Mouse (Mus musculus) adrenal gland, adult (tissue): ENCODE data around the gene Irf9.

ENCODE experiments used
- DNase-seq, 2 experiments: peaks; one replicate each; pipeline ENCODE4 v3.0.0; 2022 to 2023; ENCODE audit warnings: low spot score in 1 of 2; ENCODE audit not compliant: inconsistent age in 2 of 2

The Irf9 gene

GRCm38 (mm10) chr14:55603271-55603632 lies at the start of gene Irf9:
TSS of gene Irf9 (plus strand) at chr14:55603571.
- no peak for DNase-seq

GRCm38 (mm10) chr14:55554635-55555034 lies 48.7 kb upstream of the Irf9 start:
- DNase-seq = no peak

- no peak for DNase-seq
Observed at GRCm38 (mm10) chr14:55555788-55556187, 47.6 kb upstream of the Irf9 start.

- peak; percentile 77 to 93 for DNase-seq
Observed at GRCm38 (mm10) chr14:55557003-55557402, 46.4 kb upstream of the Irf9 start.

DNA sequence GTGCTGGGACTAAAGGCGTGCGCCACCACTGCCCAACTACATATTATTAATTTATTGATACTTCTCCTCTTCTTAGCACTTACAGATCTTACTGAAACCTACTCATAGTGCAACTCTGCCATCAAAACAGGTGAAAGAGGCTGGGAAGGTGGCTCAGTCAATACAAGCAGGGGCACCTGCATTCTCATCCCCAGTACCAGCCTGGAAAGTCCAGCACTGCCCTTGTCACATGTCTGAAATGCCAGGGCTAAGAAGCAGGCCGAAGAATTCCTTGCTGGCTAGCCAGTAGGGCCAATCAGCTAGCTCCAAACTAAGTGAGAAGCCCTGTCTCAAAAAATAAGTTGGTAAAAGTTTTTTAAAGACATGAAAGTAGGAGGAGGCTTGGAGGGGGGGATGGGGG lies 45.8 kb upstream of the Irf9 start:
- DNase-seq = peak in 1 of 2 experiments; percentile 39

DNA sequence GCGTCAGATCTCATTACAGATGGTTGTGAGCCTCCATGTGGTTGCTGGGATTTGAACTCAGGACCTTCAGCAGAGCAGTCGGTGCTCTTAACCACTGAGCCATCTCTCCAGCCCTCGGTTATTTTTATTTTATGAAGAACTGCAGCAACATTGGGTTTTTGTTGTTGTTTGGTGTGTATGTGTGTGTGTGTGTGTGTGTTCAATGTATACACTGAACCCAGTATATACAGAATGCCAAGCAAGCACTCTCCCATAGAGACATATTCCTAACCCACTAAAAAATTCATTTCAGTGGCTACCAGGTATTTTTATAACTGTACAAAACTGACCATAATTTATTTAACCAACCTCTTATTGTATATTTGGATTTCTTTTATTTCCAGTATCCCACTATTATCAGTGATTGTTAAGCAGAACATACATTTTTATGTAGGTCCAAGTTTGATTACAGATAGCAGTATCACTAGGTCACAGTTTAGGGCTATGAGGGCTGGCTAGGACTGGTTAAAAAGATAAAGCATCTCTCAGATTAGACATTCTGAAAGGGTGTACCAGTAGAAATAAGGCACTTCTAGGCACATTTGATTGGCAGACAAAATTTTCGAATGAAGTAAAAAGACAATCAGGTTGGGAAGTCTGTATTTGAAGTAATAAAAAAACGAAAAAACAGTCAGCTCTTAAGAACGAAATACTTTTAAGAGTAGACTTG lies 44.5 kb upstream of the Irf9 start:
- DNase-seq = peak in 1 of 2 experiments; percentile 46

DNA sequence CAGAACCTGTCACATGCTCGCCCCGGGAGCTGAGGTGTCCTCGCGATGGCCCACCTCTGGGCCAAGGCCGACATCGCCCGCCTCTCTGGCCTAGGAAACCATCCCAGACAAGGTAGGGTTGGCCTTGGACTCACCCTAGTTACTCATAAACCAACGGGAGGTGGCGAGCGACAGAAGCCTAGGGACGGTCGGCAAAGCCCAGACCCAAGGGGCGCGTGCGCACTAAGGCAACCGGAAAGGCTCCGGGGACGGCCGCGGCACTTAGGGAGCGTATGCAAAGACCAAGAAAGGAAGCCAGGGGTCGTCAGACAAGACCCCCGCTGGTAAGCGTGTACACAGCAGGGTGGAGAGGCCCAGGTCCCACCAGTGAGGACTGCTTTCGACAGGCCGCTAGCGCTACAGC lies 43.6 kb upstream of the Irf9 start, which contains the start of gene Dcaf11:
TSS of gene Dcaf11 (plus strand) at position 208 of the 403 bp plus-strand sequence.
- DNase-seq = peak; percentile 95 to 97

DNA sequence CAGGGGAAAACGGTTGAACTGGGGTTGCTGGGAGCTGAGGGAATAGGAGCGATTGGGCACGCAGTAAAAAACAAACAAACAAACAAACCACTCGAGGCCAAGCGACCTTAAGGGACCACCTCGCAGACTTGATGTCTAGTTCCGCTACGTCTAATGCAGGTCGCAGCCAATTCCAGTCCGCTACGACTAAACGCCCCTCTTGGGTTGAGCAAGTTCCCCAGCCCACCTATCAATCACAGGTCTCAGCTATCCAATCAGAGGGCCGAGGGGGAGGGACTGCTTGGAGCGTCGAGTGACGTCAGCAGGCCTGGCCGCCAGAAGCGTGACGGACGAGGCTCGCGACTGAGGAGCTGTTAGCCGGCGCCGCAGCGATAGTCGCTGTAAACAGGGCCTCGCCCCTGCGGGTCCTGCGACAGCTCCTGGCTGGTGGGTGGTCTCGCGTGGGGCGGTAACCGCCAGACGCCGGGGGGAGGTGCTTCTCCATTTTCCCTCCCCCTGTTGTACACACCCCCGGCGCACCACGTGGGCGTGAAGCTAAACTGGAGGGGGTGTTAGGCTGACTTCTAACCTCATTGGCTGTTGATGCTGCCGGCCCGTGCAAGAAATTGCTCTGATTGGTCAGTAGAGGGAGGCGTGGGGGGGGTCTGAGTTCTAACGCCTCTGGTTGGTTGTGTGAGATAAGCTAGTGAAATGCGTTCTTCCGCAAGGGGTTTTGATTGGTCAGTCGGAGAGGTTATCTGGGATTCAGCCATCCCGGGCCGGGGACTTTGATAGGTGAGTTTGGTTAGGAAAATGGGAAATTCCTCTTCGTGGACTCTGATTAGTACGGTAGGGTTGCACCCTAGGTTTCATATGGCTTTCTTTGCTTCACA lies 42.9 kb upstream of the Irf9 start, which contains the start of gene A730061H03Rik:
TSS of gene A730061H03Rik (minus strand) at position 205 of the 872 bp plus-strand sequence.
- peak; percentile 99 to 100 for DNase-seq

DNA sequence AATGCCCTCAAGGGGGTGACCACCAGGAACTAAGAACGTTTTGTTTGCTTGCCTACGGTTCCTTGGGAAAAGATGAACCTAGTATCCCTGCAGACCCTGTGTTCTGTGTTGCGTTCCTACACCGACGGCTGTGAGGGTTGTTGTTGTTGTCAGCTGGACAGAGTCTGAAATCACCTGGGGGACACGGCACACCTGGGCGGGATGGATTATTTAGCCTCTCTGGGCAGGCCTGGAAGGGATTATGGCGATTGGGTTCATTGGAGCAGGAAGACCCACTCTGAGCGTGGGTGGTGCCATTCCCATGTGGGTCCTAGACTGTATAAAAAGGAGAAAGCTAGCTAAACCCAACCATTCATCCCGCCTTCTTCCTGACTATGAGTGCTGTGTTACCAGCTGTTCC lies 41.5 kb upstream of the Irf9 start:
- peak; percentile 42 to 49 for DNase-seq

DNA sequence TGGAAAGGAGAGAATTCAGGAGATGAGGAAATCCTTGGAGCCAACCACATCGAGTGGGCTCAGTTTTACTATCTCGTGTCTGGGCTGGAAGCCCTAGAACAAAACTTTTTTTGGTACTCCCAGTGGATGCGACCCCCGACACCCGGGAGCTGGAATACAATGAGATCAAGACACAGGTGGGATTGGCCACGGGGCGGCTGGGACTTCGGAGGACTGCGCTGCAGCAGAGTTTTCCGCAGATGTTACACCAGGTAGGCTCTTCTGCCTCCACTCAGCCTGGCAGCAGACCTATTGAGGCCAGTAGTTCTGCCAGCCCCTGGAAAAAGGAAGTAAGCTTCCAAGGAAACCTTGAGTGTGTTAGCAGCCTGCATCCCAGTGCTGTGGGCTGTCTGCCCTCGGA lies 40.1 kb upstream of the Irf9 start:
- peak in 1 of 2 experiments; percentile 16 for DNase-seq

DNA sequence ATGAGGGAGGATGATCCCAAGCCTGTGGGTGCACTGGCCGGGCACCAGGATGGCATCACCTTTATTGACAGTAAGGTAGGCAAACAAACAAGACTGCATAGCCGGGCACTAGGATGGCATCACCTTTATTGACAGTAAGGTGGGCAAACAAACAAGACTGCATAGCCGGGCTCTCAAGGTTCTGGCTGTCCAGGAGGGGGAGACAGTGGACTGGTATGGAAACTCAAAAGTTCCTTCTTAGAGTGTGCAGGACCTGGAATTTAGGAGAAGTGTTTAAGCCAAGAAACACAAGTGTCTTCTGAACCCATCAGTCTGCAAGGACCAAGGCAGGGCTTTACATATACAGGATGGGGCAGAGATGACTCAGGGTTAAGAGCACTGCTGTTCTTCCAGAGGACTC lies 37.6 kb upstream of the Irf9 start:
- no peak for DNase-seq

DNA sequence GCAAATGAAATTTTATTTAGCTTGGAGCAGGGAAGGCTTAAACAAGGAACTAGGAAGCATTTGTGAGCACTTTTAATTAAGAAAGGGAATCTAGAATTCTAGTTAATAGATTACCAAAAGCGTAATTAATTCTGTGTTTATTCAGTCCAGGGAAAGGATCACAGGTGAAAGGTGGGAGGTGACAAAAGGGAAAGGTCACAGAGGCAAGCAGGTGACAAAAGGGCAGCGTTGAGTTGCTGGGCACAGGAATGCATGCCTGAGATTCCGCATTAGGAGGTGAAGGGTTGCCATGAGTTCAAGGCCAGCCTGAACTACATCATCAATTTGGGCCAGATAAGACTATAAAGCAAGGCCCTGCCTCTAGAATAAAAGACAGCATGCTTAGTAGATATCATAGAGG lies 35.9 kb upstream of the Irf9 start:
- no peak for DNase-seq

DNA sequence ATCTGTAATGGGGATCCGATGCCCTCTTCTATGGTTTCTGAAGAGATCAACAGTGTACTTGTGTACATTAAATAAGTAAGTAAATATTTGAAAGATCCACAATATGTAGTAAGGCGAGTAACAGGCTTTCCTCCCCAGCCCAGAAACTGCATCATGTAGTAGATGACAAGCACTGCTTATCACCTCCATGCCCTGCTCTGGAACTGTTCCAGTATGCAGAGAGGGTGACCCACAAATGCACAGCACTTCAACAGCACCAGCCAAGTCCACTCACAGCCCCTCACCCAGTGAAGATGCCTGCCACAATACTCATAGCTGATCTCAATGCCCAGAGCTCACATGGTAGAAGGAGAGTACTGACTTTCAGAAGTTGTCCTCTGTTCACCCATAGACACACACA lies 32.8 kb upstream of the Irf9 start:
- DNase-seq = no peak

GRCm38 (mm10) chr14:55571760-55572159 lies 31.6 kb upstream of the Irf9 start:
- DNase-seq = no peak

DNA sequence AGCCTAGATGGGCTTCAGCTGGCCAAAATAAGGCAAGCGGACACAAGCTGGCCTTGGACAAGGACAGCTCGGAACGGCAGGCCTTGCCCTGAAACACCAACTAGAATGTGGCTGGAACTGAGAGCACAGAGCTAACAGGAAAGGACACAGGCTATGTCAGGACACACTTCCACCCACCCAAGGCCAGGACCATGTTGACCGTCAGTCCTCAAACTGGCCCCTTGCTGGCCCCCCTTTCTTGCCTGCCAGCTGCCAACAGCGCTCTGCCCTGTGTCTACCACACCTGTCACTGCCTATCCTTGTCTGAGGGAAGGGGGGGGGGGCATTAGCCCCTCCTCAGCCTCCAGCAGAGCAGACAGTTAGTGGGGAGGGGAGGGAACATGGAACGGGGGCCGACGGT lies 28.1 kb upstream of the Irf9 start, which contains the start of gene Fitm1:
TSS of gene Fitm1 (plus strand) at position 316 of the 400 bp plus-strand sequence.
- peak; percentile 54 to 77 for DNase-seq

GRCm38 (mm10) chr14:55575711-55576110 lies 27.7 kb upstream of the Irf9 start:
- DNase-seq = peak; percentile 27 to 56

GRCm38 (mm10) chr14:55576376-55576775 lies 27.0 kb upstream of the Irf9 start:
- peak in 1 of 2 experiments; percentile 33 for DNase-seq

GRCm38 (mm10) chr14:55577871-55578667 lies 25.3 kb upstream of the Irf9 start, which contains the start of gene Psme1:
TSS of gene Psme1 (plus strand) at chr14:55578123.
- DNase-seq = peak; percentile 90 to 95

- DNase-seq = peak; percentile 83 to 94
Observed at GRCm38 (mm10) chr14:55578668-55579269, 24.6 kb upstream of the Irf9 start.
